Mouse (Mus musculus) central nervous system, embryonic 11.5 days (tissue): ENCODE measurements around the gene Arfgef2. TPM values are rescaled to one million over a fixed set of nuclear protein-coding genes. Genes with fewer than 3 reads are reported as not detected.

Experiments used
- polyA plus RNA-seq: library from polyadenylated mRNA; depleted of rRNA; stranded (reverse); fragments of >200 nt; gene quantifications from 2 replicates; pipeline ENCODE4 v1.2.3, GENCODE M21; 2012; rRNA removed

Arfgef2 gene
- 7.3 and 8.0 TPM in 2 replicates for polyA plus RNA-seq

DNA sequence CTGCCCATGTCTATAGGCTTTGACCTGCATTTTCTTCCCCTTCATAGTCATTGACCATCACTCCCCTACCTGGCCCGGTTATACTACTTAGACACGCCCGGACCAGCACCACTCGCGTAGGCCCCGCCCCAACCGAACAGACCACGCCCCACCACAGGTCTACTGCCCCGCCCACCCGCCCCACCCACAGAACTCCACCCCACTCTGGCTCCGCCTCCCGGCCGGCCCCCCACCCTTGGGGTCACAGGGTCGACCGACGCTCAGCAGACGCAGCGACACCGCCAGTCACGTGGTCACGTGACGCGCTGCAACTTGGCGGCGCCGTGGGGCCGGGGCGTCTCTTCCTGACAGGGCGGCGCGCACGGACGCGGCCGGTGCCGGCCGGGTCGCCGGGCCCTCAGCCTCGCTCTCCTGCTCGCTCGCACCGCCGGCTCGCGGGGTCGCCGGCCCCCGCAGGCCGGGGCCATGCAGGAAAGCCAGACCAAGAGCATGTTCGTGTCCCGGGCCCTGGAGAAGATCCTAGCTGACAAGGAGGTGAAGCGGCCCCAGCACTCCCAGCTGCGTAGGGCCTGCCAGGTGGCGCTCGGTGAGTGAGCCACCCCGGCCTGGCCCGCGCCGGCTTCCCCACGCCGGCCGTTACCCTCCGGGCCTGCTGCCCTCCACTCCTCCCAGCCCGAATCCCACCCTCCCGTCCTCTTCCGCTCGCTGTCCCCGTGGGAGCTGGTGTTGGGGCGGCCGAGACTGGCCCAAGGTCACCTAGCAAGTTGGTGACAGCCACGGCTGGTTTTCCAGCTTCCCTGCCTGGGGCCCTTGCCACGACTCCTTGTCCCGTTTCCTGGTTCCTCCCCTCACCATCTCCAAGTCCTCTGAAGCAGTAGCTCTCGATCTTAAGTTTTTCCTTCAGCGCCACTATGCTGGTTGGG is at the start of gene Arfgef2:
Gene Arfgef2 (plus strand): TSS at position 339 of the 923 bp plus-strand sequence.

GRCm38 (mm10) chr2:166792355-166792754 is 13.0 kb upstream of the Arfgef2 start, which contains the start of gene Trp53rkb:
Trp53rkb (plus strand) TSS chr2:166792531.

GRCm38 (mm10) chr2:166905711-166906522 is 100.5 kb downstream of the Arfgef2 start, which contains the start of gene Cse1l:
Cse1l (plus strand) TSS chr2:166906040.

Other genes starting within 250 kb of the Arfgef2 start
- gene Prex1, start 91.8 kb upstream of the Arfgef2 start, polyA plus RNA-seq: 27.3 and 31.8 TPM in 2 replicates
- gene Trp53rkb, start 13.1 kb upstream of the Arfgef2 start, polyA plus RNA-seq: 12.9 and 13.3 TPM in 2 replicates
- 70.6 and 127 TPM in 2 replicates for gene Cse1l, start 100.5 kb downstream of the Arfgef2 start, polyA plus RNA-seq
- gene Stau1, start 190.7 kb downstream of the Arfgef2 start, polyA plus RNA-seq: 58.0 and 66.3 TPM in 2 replicates
- gene Ddx27, start 209.6 kb downstream of the Arfgef2 start, polyA plus RNA-seq: 48.7 and 69.8 TPM in 2 replicates